Comparison of ENCODE assay signal across 9 mouse cellular contexts in genomic region chrX:38179891-38180310, GRCm38 (mm10). TPM values are rescaled to one million over a fixed set of nuclear protein-coding genes. Genes with fewer than 3 reads are reported as not detected.
DNase-seq lines count a peak whose midpoint lies in the region; ATAC-seq and TF ChIP-seq lines count a peak whose summit lies in the region.
"Not testable (repeated sequence)": the region's sequence is repeated elsewhere in the genome, so short reads cannot be mapped to it uniquely, and the experiment has no call there.
"Had no signal": no experiment of that assay in that cellular context is flagged by ENCODE, and none has a peak within 500 bp of the region (broad histone marks: within the 10 kb centered on the region; RNA-seq: fewer than 3 reads in every experiment).

No protein-coding gene starts in this region.

- H3K27ac ChIP-seq in CH12.LX (ENCODE audit: insufficient read depth, low read depth); forebrain, embryonic 14.5 days (ENCODE audit: low read depth, low read length); liver, postnatal 0 days (ENCODE audit: low read depth); neural tube, embryonic 11.5 days (ENCODE audit: low read depth, low read length): not testable (repeated sequence)

- WGBS in forebrain, embryonic 14.5 days = 34% methylated on average over 19 of the region's 19 CpGs
- WGBS in liver, postnatal 0 days (ENCODE audit: insufficient replicate concordance) = 34% methylated on average over 19 of the region's 19 CpGs
- 35% methylated on average over 19 of the region's 19 CpGs for WGBS in neural tube, embryonic 11.5 days

- H3K4me1 ChIP-seq in CH12.LX (ENCODE audit: control insufficient read depth in 1 of 2, insufficient read depth in 2 of 2) = peaks cover 0 to 14% of the 10 kb centered on the region in 2 experiments; a peak in 2 of 4 replicates
- not testable (repeated sequence) for H3K4me1 ChIP-seq in forebrain, embryonic 14.5 days (ENCODE audit: control insufficient read depth, insufficient read depth, low read length); liver, postnatal 0 days (ENCODE audit: insufficient read depth); neural tube, embryonic 11.5 days (ENCODE audit: control insufficient read depth, insufficient read depth, low read length)

- ATAC-seq in forebrain, embryonic 14.5 days = peak; percentile 78
- peak; percentile 48; the same call in 1 of the 2 replicates for ATAC-seq in liver, postnatal 0 days
- ATAC-seq in neural tube, embryonic 11.5 days (ENCODE audit: insufficient read depth, low FRiP score, low TSS enrichment) = peak; percentile 76

- not testable (repeated sequence) for H3K36me3 ChIP-seq in CH12.LX (replicated peaks in 1 of 2; ENCODE audit: control insufficient read depth in 1 of 2, insufficient read depth in 1 of 2, low read length in 1 of 2); forebrain, embryonic 14.5 days (ENCODE audit: control insufficient read depth, insufficient read depth, low read length); liver, postnatal 0 days (replicated peaks; ENCODE audit: insufficient read depth, low read length); neural tube, embryonic 11.5 days (ENCODE audit: control insufficient read depth, insufficient read depth, low read length)

- H3K9ac ChIP-seq in CH12.LX (ENCODE audit: insufficient read depth, low read depth); liver, postnatal 0 days (replicated peaks); neural tube, embryonic 11.5 days (ENCODE audit: low read length): not testable (repeated sequence)
- peak overlapping the region; percentile 29; the same call in 1 of the 2 replicates for H3K9ac ChIP-seq in forebrain, embryonic 14.5 days (ENCODE audit: low read length)

- not testable (repeated sequence) for H3K9me3 ChIP-seq in CH12.LX (replicated peaks; ENCODE audit: low read length); forebrain, embryonic 14.5 days (replicated peaks; ENCODE audit: control insufficient read depth, low read length); liver, postnatal 0 days (ENCODE audit: low read length); neural tube, embryonic 11.5 days (ENCODE audit: control insufficient read depth, low read length)

- TF ChIP-seq POLR2A in CH12.LX (IDR thresholded peaks at IDR 0.05; ENCODE audit: low read depth, low read length) = not testable (repeated sequence)

- TF ChIP-seq CTCF in CH12.LX (conservative IDR thresholded peaks at IDR 0.05 in 1 of 2, IDR thresholded peaks at IDR 0.05 in 1 of 2; ENCODE audit: low read depth in 2 of 2, low read length in 2 of 2) = peak; percentile 5 to 58; a peak in 2 of 4 replicates
- TF ChIP-seq CTCF in liver, postnatal 0 days (IDR thresholded peaks at IDR 0.05; ENCODE audit: low read depth) = peak; percentile 60

- not testable (repeated sequence) for H3K4me2 ChIP-seq in CH12.LX (ENCODE audit: insufficient read depth, low read depth, poor library complexity, severe bottlenecking)
- H3K4me2 ChIP-seq in forebrain, embryonic 14.5 days (ENCODE audit: low read length) = peak overlapping the region; percentile 38
- H3K4me2 ChIP-seq in liver, postnatal 0 days (ENCODE audit: low read depth, low read length) = peak overlapping the region; percentile 44
- peak overlapping the region; percentile 20; the same call in 1 of the 2 replicates for H3K4me2 ChIP-seq in neural tube, embryonic 11.5 days (ENCODE audit: low read depth)

- DNase-seq in CH12.LX (ENCODE audit: extremely low read depth); liver, postnatal 0 days: not testable (repeated sequence)
- DNase-seq in cerebellum, adult 11-12 months = peak; percentile 39
- DNase-seq in forebrain, embryonic 14.5 days (ENCODE audit: low spot score) = peak; percentile 68
- DNase-seq in heart, postnatal 25 days (ENCODE audit: low spot score) = peak; percentile 24
- DNase-seq in kidney, postnatal 25 days = peak; percentile 51 to 62
- peak; percentile 48 for DNase-seq in neural tube, embryonic 11.5 days (ENCODE audit: low spot score)
- peak; percentile 46 for DNase-seq in testis, postnatal 10 days (ENCODE audit: low spot score)

- not testable (repeated sequence) for H3K27me3 ChIP-seq in CH12.LX (replicated peaks); forebrain, embryonic 14.5 days (replicated peaks; ENCODE audit: control insufficient read depth, insufficient read depth, low read length); liver, postnatal 0 days (ENCODE audit: insufficient read depth, low read length); neural tube, embryonic 11.5 days (ENCODE audit: control insufficient read depth, insufficient read depth, low read length)

- intact Hi-C loops in heart, postnatal 25 days (cut with DNase I) = loop anchor here (2.0 kb wide), 1 partner anchor 95 kb away; the partner anchor contains the start of gene Rhox11

- dilution Hi-C loops in CH12.LX (cut with MboI; ENCODE audit: extremely low pct_ligation_motif_present, extremely low pct_unique_long_range_greater_than_20kb, low sequenced_read_pairs) = not testable (repeated sequence)

- not testable (repeated sequence) for H3K79me2 ChIP-seq in CH12.LX (replicated peaks; ENCODE audit: control insufficient read depth, extremely low read depth, insufficient read depth, poor library complexity, severe bottlenecking)

- H3K4me3 ChIP-seq in CH12.LX (replicated peaks in 1 of 3; ENCODE audit: low read depth in 2 of 3, low read length in 2 of 3, poor library complexity in 1 of 3) = not testable (repeated sequence)
- peak overlapping the region; percentile 19 for H3K4me3 ChIP-seq in forebrain, embryonic 14.5 days (ENCODE audit: low read depth, low read length)
- H3K4me3 ChIP-seq in liver, postnatal 0 days (ENCODE audit: low read depth, low read length) = peak overlapping the region; percentile 20; the same call in 1 of the 2 replicates
- H3K4me3 ChIP-seq in neural tube, embryonic 11.5 days (ENCODE audit: low read depth, low read length) = peak overlapping the region; percentile 23

- in situ Hi-C loops in CH12.LX (cut with MboI; ENCODE audit: low pct_ligation_motif_present, low pct_unique_long_range_greater_than_20kb, low sequenced_read_pairs) = loop anchor here (10.0 kb wide), 2 partner anchors 55 to 95 kb away; partner anchors contain the start of gene Rhox11

- TF ChIP-seq RAD21 in CH12.LX (IDR thresholded peaks at IDR 0.05; ENCODE audit: low read depth, low read length) = peak; percentile 49

- not testable (repeated sequence) for TF ChIP-seq EP300 in CH12.LX (IDR thresholded peaks at IDR 0.05; ENCODE audit: low read length)
- TF ChIP-seq EP300 in liver, postnatal 0 days (IDR thresholded peaks at IDR 0.05; ENCODE audit: low read depth) = peak; percentile 10; the same call in 1 of the 2 replicates

TF ChIP-seq in CH12.LX, 34 proteins besides CTCF, POLR2A, EP300 and RAD21:
- TF ChIP-seq SMC3 (IDR thresholded peaks at IDR 0.05; ENCODE audit: low read depth, low read length) = peak; percentile 34
TF ChIP-seq in CH12.LX: peak in this region for 1; not testable (repeated sequence) for 33.

RNA-seq across cellular contexts. Expression of gene Zbtb33, which starts 9.7 kb away (rescaled TPM):
- 14.0 and 15.4 TPM in 2 replicates for total RNA-seq in CH12.LX (2012; rRNA removed)
- total RNA-seq in CH12.LX (2014; rRNA removed) = 25.0 and 26.4 TPM in 2 replicates
- polyA plus RNA-seq in CH12.LX (2012; ENCODE audit: insufficient read length, low read depth) = 10.0 and 10.7 TPM in 2 replicates
- 9.5 and 10.5 TPM in 2 replicates for polyA plus RNA-seq in forebrain, embryonic 14.5 days (2014; fragmentation: Nextera tagmentation; extraction: Ambion mirVana)
- 1 to 10 TPM; 8.9 to 9.9 TPM for total RNA-seq in heart, postnatal 25 days (2021)
- 1.3 TPM in 2 replicates for polyA plus RNA-seq in liver, postnatal 0 days (2015; fragmentation: Nextera tagmentation; extraction: Ambion mirVana)
- polyA plus RNA-seq in neural tube, embryonic 11.5 days (2014; fragmentation: Nextera tagmentation; extraction: Ambion mirVana) = 9.3 and 10.0 TPM in 2 replicates

RNA-seq across cellular contexts. Expression of gene Rhox13, which starts 58.9 kb away (rescaled TPM):
- total RNA-seq in CH12.LX (2012; rRNA removed) = 223 and 280 TPM in 2 replicates
- 2.1 and 2.6 TPM in 2 replicates for total RNA-seq in CH12.LX (2014; rRNA removed)
- polyA plus RNA-seq in CH12.LX (2012; ENCODE audit: insufficient read length, low read depth) = 12.9 and 14.2 TPM in 2 replicates
- polyA plus RNA-seq in forebrain, embryonic 14.5 days (2014; fragmentation: Nextera tagmentation; extraction: Ambion mirVana) = not detected in 2 replicates
- total RNA-seq in heart, postnatal 25 days (2021) = not detected
- polyA plus RNA-seq in liver, postnatal 0 days (2015; fragmentation: Nextera tagmentation; extraction: Ambion mirVana) = not detected in 2 replicates
- not detected in 2 replicates for polyA plus RNA-seq in neural tube, embryonic 11.5 days (2014; fragmentation: Nextera tagmentation; extraction: Ambion mirVana)
- total RNA-seq: layer of hippocampus, adult 18-20 months had no signal

Comparison
In these comparisons a context has a peak if more than half of its experiments do, and no peak if none do; other contexts are left out.
1. RNA of gene Rhox13, which starts 58.9 kb away (polyA plus RNA-seq): 12.9 to 14.2 TPM in CH12.LX; not detected in forebrain, embryonic 14.5 days, not detected in liver, postnatal 0 days and not detected in neural tube, embryonic 11.5 days; every median in the first group is over 10 times any median in the second.
2. Peak in every context shown above with its lines, with median percentiles within 50 percentile points of each other: ATAC-seq.